Mouse (Mus musculus): ENCODE measurements around the gene Tfcp2.

DNA sequence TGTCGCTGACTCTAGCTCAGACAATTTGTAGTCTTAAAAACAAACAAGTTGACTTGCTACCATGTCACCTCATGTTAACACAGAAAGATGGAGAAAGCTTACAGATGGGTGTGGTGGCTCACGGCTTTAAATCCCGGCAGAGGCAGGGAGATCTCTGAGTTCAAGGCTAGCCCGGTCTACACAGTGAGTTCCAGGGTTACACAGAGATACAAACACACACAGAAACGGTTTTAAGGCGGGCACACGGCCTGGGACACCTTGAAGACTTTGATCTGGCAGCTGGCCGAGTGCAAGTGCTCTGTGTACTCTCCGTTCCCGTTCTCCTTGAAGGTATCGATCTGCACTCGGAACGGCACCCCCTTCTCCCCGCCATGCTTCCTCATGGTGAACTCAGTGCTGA is 31.5 kb downstream of the Tfcp2 start:
- no peak for TF ChIP-seq CTCF (IDR thresholded peaks at IDR 0.05; ENCODE audit: low read depth, low read length)
- TF ChIP-seq POLR2A (IDR thresholded peaks at IDR 0.05; ENCODE audit: borderline replicate concordance, low read depth, low read length): no peak

Data from bone marrow macrophage, adult 2 months (primary cell).